Mouse (Mus musculus) liver, adult 2 months (tissue): Measurements from ENCODE around the gene Dyrk1a.

Source experiments
- CTCF ChIP-seq: fragments of 200-500 bp; IDR thresholded peaks from 2 replicates; pipeline ENCODE4 v1.5.1; 2011; ENCODE audit warnings: low read depth, low read length, control low read depth
- POLR2A ChIP-seq: fragments of 200-500 bp; IDR thresholded peaks from 2 replicates; pipeline ENCODE4 v1.6.1; 2011; ENCODE audit warnings: low read length, control low read depth; ENCODE audit not compliant: insufficient read depth; ENCODE audit errors: extremely low read depth

DNA sequence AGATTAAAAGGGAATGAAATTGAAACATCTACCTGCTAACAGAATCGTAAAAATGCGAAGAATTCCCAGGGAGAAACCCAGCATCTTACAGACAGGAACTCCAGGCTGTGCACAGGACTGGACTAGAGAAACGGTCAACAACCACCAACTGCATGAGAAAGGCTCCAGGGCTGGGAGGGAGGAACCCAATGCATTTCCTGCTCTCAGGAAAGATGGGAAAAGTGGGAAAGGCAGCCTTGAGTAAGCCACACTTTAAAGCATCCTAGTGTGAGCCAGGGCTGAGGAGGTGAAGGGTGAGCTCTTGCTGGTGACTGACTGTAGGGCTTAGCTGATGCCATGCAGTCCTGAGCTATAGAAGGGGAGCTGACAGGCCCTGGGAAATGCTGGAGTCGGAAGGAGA lies 131.3 kb downstream of the Dyrk1a start:
- TF ChIP-seq CTCF (no peak), POLR2A (no peak)
